Mouse (Mus musculus): ENCODE data around the gene Ide.

- TF ChIP-seq GATA1 (IDR thresholded peaks at IDR 0.05; ENCODE audit: borderline replicate concordance, low read length) (no peak), FLI1 (IDR thresholded peaks at IDR 0.05; ENCODE audit: low read length) (no peak)
Measured at GRCm38 (mm10) chr19:37376841-37377240, 39.2 kb upstream of the Ide start.
